Mouse (Mus musculus): ENCODE measurements around the gene Ripply2. TPM values are rescaled to one million over a fixed set of nuclear protein-coding genes. Genes with fewer than 3 reads are reported as not detected.

Gene Ripply2
- total RNA-seq, 4 experiments from 2014 or later: 8.4 to 11.0 (median 8.9) TPM

DNA sequence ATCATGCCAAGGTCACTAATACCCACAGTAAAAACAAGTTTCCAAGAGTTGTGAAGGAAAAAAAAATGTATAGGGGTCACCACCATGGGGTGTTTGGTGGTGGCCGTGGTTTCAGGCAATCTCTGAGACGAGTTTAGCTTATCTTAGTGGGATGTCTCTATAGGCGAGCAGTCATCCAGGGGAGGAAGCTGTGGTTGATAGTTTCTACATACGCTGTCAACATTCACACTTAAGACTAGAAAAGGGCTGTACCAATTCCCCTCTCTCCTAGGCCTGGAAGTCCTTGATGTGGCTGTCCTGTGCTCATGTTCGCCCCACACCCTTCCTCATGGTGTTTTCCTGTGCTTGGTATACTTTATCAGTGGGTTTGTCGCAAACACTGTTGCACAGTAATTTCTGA, 10.4 kb downstream of the Ripply2 start:
- no peak for DNase-seq (ENCODE audit: low spot score in 2 of 2)

- peak in 1 of 2 experiments; percentile 57 for DNase-seq (ENCODE audit: low spot score in 2 of 2)
Observed at GRCm38 (mm10) chr9:87027423-87028084, 12.2 kb downstream of the Ripply2 start.

GRCm38 (mm10) chr9:87032196-87032595, 16.9 kb downstream of the Ripply2 start:
- no peak for DNase-seq (ENCODE audit: low spot score in 2 of 2)

DNA sequence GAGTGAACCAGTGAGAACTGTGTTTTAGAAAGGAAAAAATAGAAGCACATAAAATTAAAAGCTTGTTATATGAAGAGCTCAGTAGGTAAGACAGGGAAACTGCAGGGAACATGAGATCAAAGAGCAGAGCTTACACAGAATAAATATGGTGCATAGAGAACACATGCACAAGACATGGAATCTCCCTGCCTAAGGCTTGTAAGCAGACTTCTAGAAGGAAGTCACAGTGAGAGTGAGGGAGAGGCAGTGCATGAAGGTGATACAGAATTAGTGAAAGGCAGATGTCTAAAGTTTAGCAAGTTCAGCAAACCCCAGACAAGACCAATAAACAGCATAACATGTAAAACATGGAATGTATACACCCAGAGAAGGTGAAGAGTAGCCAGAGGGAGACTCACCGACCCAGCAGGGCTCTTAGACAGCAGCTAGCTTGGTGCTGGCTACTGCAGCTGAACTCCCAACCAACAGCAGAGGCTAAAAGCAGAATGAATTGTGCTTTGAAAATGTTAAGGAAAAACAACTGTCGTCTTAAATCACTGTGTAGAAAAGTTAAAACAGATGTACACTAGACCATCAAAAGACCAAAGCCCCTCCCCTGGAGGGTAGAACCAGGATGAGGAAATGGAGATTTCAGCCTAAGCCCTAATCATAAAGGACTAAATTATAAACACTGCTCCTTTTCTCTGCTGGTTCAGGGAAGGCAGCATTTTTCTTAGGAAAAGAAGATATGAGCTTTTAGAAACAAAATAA, 19.7 kb downstream of the Ripply2 start:
- no peak for DNase-seq (ENCODE audit: low spot score in 2 of 2)

GRCm38 (mm10) chr9:87049425-87049824, 34.1 kb downstream of the Ripply2 start:
- DNase-seq (ENCODE audit: low spot score in 2 of 2): no peak

DNA sequence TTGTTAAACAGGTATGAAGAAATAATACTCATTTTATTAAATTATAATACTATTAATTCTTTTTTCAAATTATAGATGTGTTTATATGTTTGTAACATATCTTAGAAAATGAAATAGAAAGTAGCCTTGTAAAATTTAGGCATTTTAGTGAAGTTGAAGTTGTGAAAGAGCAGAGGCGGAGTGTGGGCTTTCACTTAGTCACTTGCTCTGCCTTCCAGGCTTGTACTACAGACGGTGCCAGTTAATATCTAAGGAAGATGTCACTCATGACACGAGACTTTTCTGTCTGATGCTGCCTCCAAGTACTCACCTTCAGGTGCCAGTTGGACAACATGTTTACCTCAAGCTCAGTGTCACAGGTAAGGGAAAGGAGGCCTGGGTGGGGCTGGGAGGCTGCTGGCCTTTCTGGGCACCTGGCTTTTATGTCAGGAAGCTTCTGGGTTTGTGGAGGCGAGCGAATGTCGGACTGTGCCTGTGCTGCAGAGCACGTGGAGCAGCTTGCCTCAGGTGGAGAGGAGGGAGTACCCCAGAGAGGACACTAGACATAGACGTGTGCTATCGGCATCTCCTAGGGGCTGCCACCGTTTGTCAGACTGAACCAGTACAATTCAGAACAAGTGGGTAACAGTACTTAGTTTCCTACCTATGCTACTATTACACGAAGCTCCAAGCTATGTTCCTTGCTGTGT, 40.4 kb downstream of the Ripply2 start:
- peak in 1 of 2 experiments; percentile 12 for DNase-seq (ENCODE audit: low spot score in 2 of 2)

DNA sequence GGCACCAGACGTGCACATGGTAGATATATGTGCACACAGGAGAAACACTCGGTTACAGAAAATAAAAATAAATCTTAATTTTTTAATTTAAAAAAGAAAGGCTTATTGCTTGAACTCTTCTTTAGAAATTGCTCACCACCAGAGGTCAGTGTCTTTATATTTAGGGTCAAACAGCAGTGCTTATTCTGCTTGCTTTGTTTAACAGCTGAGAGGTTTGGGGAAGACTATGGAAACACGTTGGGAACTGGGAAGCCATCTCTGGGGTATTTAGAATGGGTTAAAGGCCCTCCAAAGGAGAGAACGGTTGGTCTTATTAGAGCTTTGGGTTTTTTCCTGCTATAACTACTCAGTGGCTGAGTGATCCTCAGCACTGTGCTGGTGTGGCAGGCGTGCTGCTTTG, 47.0 kb downstream of the Ripply2 start:
- DNase-seq (ENCODE audit: low spot score in 2 of 2): no peak

DNA sequence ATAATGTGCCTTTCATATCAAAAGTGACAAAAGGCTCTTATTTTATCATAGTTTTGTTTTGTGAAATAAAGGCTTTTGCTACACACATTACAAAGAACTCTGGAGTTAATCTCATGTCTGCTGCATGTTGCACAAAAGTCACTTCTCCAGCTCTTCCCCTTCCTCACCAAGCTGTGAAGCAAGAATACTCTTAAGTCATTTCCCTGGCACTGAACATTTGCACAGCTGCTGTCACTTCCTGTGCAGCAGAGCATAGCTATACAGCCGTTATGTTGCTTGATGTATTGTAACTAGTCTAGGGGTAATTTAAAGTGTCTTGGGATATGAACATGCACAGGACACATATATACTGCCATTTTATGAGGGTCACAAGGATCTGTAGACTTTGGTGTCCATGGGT, 52.8 kb downstream of the Ripply2 start:
- no peak for DNase-seq (ENCODE audit: low spot score in 2 of 2)

Other genes with a start within 250 kb of the Ripply2 start
- 100 to 1,000 TPM; 356 to 442 (median 391) TPM for gene Snap91, start 134.9 kb upstream of the Ripply2 start, total RNA-seq (2022)
- 10 to 100 TPM; 29.5 to 39.4 (median 34.9) TPM for gene Cyb5r4, start 6.5 kb downstream of the Ripply2 start, total RNA-seq (2022)
- gene Mrap2, start 128.8 kb downstream of the Ripply2 start, total RNA-seq (2022): 1 to 10 TPM; 7.3 to 8.2 (median 7.9) TPM
- 10 to 100 TPM in 2 of 4 experiments, 1 to 10 TPM in 2; 8.1 to 12.1 (median 9.8) TPM for gene Cep162, start 240.0 kb downstream of the Ripply2 start, total RNA-seq (2022)

Measured in left cerebral cortex, adult 8-10 months (tissue).